Mouse (Mus musculus) spleen, adult 2 months (tissue): Measurements from ENCODE around the gene Pex13. TPM values are rescaled to one million over a fixed set of nuclear protein-coding genes. Genes with fewer than 3 reads are reported as not detected.
A peak's percentile ranks its signal among the peaks of the same experiment; 100 is the strongest.

ENCODE experiments used
- DNase-seq, 2 experiments: peaks; one replicate each; pipeline versions ENCODE4 v3.0.0 to v3.0.0-alpha.2; 2012 to 2021; ENCODE audit warnings: low spot score in 2 of 2, low read depth in 1 of 2
- H3K27ac ChIP-seq: fragments of 200-500 bp; 2 replicates; pipeline ENCODE4 v1.5.1; 2012; ENCODE audit warnings: low read length, inconsistent platforms; ENCODE audit not compliant: insufficient read depth
- H3K27me3 ChIP-seq: fragments of 200-500 bp; 2 replicates; pipeline ENCODE4 v1.6.1; 2012; ENCODE audit warnings: mild to moderate bottlenecking, moderate library complexity, low read length, inconsistent platforms; ENCODE audit not compliant: control insufficient read depth, insufficient read depth
- H3K36me3 ChIP-seq: fragments of 200-500 bp; 2 replicates; pipeline ENCODE4 v1.6.1; 2012; ENCODE audit warnings: mild to moderate bottlenecking, low read length, inconsistent platforms; ENCODE audit not compliant: control insufficient read depth, insufficient read depth
- H3K4me1 ChIP-seq: fragments of 200-500 bp; 2 replicates; pipeline ENCODE4 v1.6.1; 2011; ENCODE audit warnings: inconsistent platforms; ENCODE audit not compliant: control insufficient read depth, insufficient read depth, insufficient read length
- H3K4me3 ChIP-seq: fragments of 200-500 bp; 2 replicates; pipeline ENCODE4 v1.5.1; 2011; ENCODE audit warnings: mild to moderate bottlenecking, inconsistent platforms; ENCODE audit not compliant: insufficient read depth, insufficient read length; ENCODE audit errors: extremely low read depth
- CTCF ChIP-seq: fragments of 200-500 bp; IDR thresholded peaks from 2 replicates; pipeline ENCODE4 v1.5.1; 2011; ENCODE audit warnings: mild to moderate bottlenecking, inconsistent platforms; ENCODE audit not compliant: insufficient read depth, insufficient read length, insufficient replicate concordance; ENCODE audit errors: extremely low read depth
- POLR2A ChIP-seq: fragments of 200-500 bp; IDR thresholded peaks from 2 replicates; pipeline ENCODE4 v1.6.1; 2011; ENCODE audit warnings: low read depth, low read length, inconsistent platforms
- WGBS: fragments of 180-500 bp; shearing (Covaris S2); methylation state at CpG from one replicate; pipeline ENCODE4 v1.1.7; 2018; 5-methylcytosine and 5-hydroxymethylcytosine counted together
- polyA plus RNA-seq: library from polyadenylated mRNA; depleted of rRNA; stranded (reverse); fragments of >200 nt; gene quantifications from 2 replicates; pipeline ENCODE4 v1.2.3, GENCODE M21; 2012

Pex13 gene
- polyA plus RNA-seq, 1 experiment: 2.9 TPM

DNA sequence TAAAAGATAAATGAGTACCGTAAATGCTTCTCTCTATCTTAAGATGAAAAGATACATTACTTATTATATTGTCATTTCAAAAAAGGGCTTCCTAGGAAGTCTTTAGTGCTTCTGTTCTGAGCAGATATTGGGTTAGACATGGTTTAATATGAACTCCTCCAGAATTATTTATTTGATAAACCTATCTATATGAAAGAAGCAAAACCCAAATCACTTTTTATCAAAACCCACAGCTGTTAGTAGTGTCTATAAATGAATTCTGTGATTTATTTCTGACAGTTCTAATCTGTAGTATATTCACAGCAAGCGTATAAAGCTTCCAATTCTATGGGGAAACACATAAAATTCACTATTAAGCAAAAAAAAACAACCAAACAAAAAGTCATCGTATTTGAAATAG is 17.9 kb downstream of the Pex13 start:
- 90% methylated on average over 3 of the region's 3 CpGs for WGBS
- TF ChIP-seq POLR2A (no peak), CTCF (no peak)

GRCm38 (mm10) chr11:23647431-23647830 is 18.3 kb downstream of the Pex13 start:
- no peak for DNase-seq
- H3K27me3 ChIP-seq: no peaks in the 10 kb centered on the region
- H3K4me3 ChIP-seq: no peak overlapping the region
- no peak overlapping the region for H3K27ac ChIP-seq
- H3K4me1 ChIP-seq: no peaks in the 10 kb centered on the region
- TF ChIP-seq CTCF (no peak), POLR2A (no peak)
- peaks cover 5% of the 10 kb centered on the region; the same call in 1 of the 2 replicates for H3K36me3 ChIP-seq

More for the DNA sequence above, 17.9 kb downstream of the Pex13 start:
- H3K4me1 ChIP-seq: no peaks in the 10 kb centered on the region
- no peak for DNase-seq
- H3K36me3 ChIP-seq: peaks cover 5% of the 10 kb centered on the region; the same call in 1 of the 2 replicates
- H3K27me3 ChIP-seq: no peaks in the 10 kb centered on the region
- H3K4me3 ChIP-seq: no peak overlapping the region
- H3K27ac ChIP-seq: no peak overlapping the region

DNA sequence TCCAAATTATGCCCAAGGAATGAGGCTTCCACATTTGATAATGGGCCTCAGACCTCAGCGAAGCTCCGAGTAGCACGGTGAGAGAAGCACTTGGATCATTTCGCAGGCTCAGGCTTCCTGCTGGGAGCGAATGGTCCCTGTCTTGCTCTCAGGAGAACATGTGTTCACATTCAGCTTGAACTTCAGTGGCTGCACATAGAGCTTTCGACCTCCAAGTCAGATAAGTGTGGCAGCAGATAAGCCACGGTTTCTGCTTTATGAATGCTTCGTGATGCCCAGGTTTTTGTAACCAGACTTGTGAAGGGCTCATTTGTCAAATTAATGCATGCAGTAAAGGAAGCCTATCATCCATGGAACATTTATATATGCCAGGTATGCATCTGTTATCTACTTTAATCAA is 31.2 kb downstream of the Pex13 start:
- Histone ChIP-seq H3K27me3 (no peaks in the 10 kb centered on the region), H3K4me1 (no peaks in the 10 kb centered on the region), H3K4me3 (no peak overlapping the region), H3K27ac (no peak overlapping the region), H3K36me3 (no peaks in the 10 kb centered on the region)
- no peak for DNase-seq
- 86% methylated on average over 8 of the region's 8 CpGs for WGBS
- no peak for TF ChIP-seq POLR2A
- TF ChIP-seq CTCF: no peak

DNA sequence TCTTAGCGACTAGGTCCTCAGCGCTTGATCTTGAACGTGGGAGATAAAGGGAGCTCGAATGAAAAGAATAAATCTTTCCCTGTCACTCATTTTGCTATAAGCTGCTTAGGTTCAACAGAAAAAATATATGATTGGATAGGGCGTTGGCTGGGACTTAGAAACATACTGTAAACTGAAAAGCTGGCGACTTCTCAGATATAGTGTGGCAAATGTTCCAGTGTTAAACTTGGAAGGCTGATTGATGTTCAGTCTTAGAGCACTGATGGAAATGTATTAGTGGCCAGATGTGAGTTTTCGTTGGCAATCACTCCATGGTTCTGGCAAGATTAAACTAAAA is 31.9 kb downstream of the Pex13 start:
- H3K36me3 ChIP-seq: no peaks in the 10 kb centered on the region
- H3K4me3 ChIP-seq: peak overlapping the region; percentile 33
- H3K27ac ChIP-seq: no peak overlapping the region
- 11% methylated on average over 7 of the region's 7 CpGs for WGBS
- no peaks in the 10 kb centered on the region for H3K4me1 ChIP-seq
- DNase-seq: no peak
- H3K27me3 ChIP-seq: no peaks in the 10 kb centered on the region
- TF ChIP-seq CTCF: no peak
- TF ChIP-seq POLR2A: no peak

DNA sequence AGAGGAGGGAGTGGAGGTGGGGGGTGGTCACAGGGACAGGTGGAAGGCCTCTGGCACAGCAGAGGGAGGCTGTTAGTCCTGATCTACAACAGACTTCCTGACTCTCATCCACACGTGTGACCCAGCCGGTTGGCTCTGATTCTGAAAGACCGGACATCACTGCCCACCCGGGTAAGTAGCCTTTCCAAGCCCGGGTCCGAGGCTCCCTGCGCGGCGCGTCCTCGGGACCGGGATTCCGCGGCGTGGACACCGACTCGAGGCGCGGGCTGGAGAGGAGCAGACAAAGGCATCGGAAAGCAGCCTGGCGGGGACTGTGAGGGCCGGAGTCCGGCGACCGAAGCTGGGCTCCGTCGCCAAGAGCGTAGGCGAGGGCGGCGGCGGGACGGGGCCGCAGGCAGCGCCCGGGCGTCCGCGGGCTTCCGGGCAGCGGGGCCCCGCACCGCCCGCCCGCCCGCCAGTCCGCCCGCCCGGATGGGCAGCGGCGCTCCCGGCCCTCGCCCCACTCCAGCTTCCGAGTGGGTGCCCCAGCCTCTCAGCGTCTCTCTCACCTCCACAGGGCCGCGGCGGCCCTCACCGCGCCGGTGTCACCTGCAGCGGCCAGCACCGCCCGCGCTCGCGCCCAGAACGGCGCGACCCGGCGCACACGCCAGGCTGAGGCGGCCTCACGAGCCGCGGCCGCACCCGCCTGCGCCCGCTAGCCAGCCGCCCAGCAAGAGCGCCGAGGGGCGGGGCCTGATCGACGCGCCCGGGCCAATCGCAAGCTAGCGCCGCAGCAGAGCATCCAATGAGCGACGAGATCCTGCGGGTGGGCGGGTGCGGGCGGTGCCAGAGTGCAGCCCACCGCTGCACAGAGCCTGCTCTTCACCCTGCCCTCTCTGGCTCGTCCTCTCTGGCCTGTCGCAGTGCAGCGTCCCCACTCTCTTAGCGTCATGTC is 32.5 kb downstream of the Pex13 start, which contains the start of gene 0610010F05Rik:
Gene 0610010F05Rik (minus strand): TSS at position 695 of the 934 bp plus-strand sequence.
- TF ChIP-seq POLR2A (no peak), CTCF (no peak)
- Histone ChIP-seq H3K4me1 (no peaks in the 10 kb centered on the region), H3K27ac (peak within 1 kb of the TSS; percentile 41; the same call in 1 of the 2 replicates), H3K4me3 (peak within 1 kb of the TSS; percentile 78), H3K27me3 (no peaks in the 10 kb centered on the region), H3K36me3 (no peaks in the 10 kb centered on the region)
- WGBS: under 1% methylated on average over 100 of the region's 103 CpGs
- DNase-seq: peak; percentile 72 to 73

- H3K27me3 ChIP-seq: no peaks in the 10 kb centered on the region
- no peaks in the 10 kb centered on the region for H3K36me3 ChIP-seq
- H3K4me3 ChIP-seq: no peak overlapping the region
- TF ChIP-seq POLR2A (no peak), CTCF (no peak)
- H3K4me1 ChIP-seq: no peaks in the 10 kb centered on the region
- no peak for DNase-seq
- H3K27ac ChIP-seq: no peak overlapping the region
These were observed 35.1 kb downstream of the Pex13 start for GRCm38 (mm10) chr11:23630664-23631063.

DNA sequence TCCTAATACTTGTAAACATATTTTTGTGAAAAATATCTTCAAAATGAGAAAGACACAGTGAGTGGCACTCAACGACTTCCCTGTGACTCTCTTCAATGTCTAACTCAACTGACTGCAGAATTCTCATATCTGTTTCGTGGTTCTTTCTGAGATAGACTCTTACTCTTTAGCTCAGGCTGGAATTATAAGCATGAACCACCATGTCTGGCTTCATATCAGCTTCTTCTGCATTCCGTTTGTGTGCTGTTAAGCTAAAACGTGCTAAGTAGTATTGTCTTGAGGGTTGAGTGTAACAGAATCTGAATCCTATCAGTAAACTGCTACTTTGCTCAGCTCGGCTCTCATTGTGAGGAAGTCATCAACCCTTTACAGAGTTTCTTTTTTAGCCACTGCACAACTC is 46.8 kb downstream of the Pex13 start:
- Histone ChIP-seq H3K27ac (no peak overlapping the region), H3K4me3 (no peak overlapping the region; the same call in 1 of the 2 replicates), H3K4me1 (no peaks in the 10 kb centered on the region), H3K36me3 (no peaks in the 10 kb centered on the region), H3K27me3 (no peaks in the 10 kb centered on the region)
- 83% methylated on average over 5 of the region's 5 CpGs for WGBS
- TF ChIP-seq CTCF: no peak
- TF ChIP-seq POLR2A: no peak
- no peak for DNase-seq
